Comparison of ENCODE assay signal across 31 mouse cellular contexts in genomic region chr6:119715234-119715633, GRCm38 (mm10).
DNase-seq lines count a peak whose midpoint lies in the region; ATAC-seq and TF ChIP-seq lines count a peak whose summit lies in the region.
"Had no signal": no experiment of that assay in that cellular context is flagged by ENCODE, and none has a peak within 500 bp of the region (broad histone marks: within the 10 kb centered on the region; RNA-seq: fewer than 3 reads in every experiment).

No protein-coding gene starts in this region.

- H3K36me3 ChIP-seq in ES-E14 (ENCODE audit: control insufficient read depth, insufficient read depth, low read length, poor library complexity, severe bottlenecking): 0 out of 2 replicates have a peak, but pooled peaks cover 2% of the 10 kb centered on the region
- no peaks in the 10 kb centered on the region for H3K36me3 ChIP-seq in thymus, adult 2 months (ENCODE audit: control insufficient read depth, insufficient read depth, low read length)

- WGBS in thymus, adult 2 months: 87% methylated on average over 2 of the region's 2 CpGs

- H3K9me3 ChIP-seq in ES-E14 (ENCODE audit: control insufficient read depth, insufficient read depth, low read depth, low read length): no peaks in the 10 kb centered on the region
- H3K9me3 ChIP-seq: embryonic facial prominence, embryonic 10.5 days; embryonic facial prominence, embryonic 13.5 days; forebrain, embryonic 13.5 days; hindbrain, embryonic 10.5 days; hindbrain, embryonic 13.5 days had no signal

- H3K4me3 ChIP-seq in ES-E14 (ENCODE audit: insufficient read depth in 1 of 2, low read depth in 1 of 2, low read length in 2 of 2, poor library complexity in 1 of 2, severe bottlenecking in 1 of 2): no peak overlapping the region
- H3K4me3 ChIP-seq in thymus, adult 2 months (ENCODE audit: control insufficient read depth, insufficient read depth, low read length): no peak overlapping the region
- H3K4me3 ChIP-seq: embryonic facial prominence, embryonic 10.5 days; embryonic facial prominence, embryonic 13.5 days; erythroblast, embryonic 14.5 days; forebrain, embryonic 13.5 days; heart, adult 2 months; hindbrain, embryonic 10.5 days; hindbrain, embryonic 13.5 days had no signal

- DNase-seq in 416B (ENCODE audit: low read depth) (peak; percentile 79), ES-E14 (ENCODE audit: low read depth, low spot score) (no peak), R1 (ENCODE audit: low read depth, low spot score) (peak; percentile 17)
- no peak for DNase-seq in heart, adult 8-10 months (ENCODE audit: low spot score)
- DNase-seq in cerebellum, adult 8-10 months: no peak
- no peak for DNase-seq in thymus, adult 2 months
- no peak for DNase-seq in heart, postnatal 25 days (ENCODE audit: low spot score)
- DNase-seq: adrenal gland, adult 8-10 months; adrenal gland, postnatal 36 days; B cell, adult 2 months; cerebellum, adult 18-20 months; cerebellum, adult 9-11 months; cerebellum, postnatal 25 days; embryo, embryonic 11 days; gastrocnemius, postnatal 25 days; heart, adult 2 months; heart, postnatal 36 days; kidney, adult 18-20 months; kidney, adult 9 months had no signal

- in situ Hi-C loops in ES-E14 (cut with MboI; ENCODE audit: low sequenced_read_pairs in 2 of 2, unreplicated experiment in 2 of 2): no loop called here

- H3K27ac ChIP-seq in ES-E14 (ENCODE audit: insufficient read depth, low read depth, low read length, poor library complexity, severe bottlenecking): no peak overlapping the region
- H3K27ac ChIP-seq in thymus, adult 2 months (ENCODE audit: control insufficient read depth, insufficient read depth, low read length): no peak overlapping the region
- H3K27ac ChIP-seq: embryonic facial prominence, embryonic 10.5 days; embryonic facial prominence, embryonic 13.5 days; forebrain, embryonic 13.5 days; heart, adult 2 months; hindbrain, embryonic 10.5 days; hindbrain, embryonic 13.5 days; hindbrain, postnatal 0 days had no signal

- 0 out of 2 replicates have a peak, but pooled peaks have one; percentile 40 for ATAC-seq in megakaryocyte, adult 5-6 weeks (ENCODE audit: poor library complexity, severe bottlenecking)
- ATAC-seq: activated CD4-positive, CD25-positive, alpha-beta regulatory T cell, adult 4 months; forebrain, embryonic 13.5 days; forebrain, embryonic 16.5 days; hindbrain, postnatal 0 days; inflammation-experienced regulatory T-cells, adult 6 months; intestine, embryonic 16.5 days had no signal

- no peak overlapping the region for H3K9ac ChIP-seq in ES-E14 (ENCODE audit: insufficient read depth, low read depth, low read length, poor library complexity, severe bottlenecking)
- H3K9ac ChIP-seq: embryonic facial prominence, embryonic 13.5 days; forebrain, embryonic 13.5 days; hindbrain, embryonic 13.5 days had no signal

- no peak for TF ChIP-seq POLR2A in thymus, adult 2 months (IDR thresholded peaks at IDR 0.05; ENCODE audit: control insufficient read depth, extremely low read depth, insufficient read depth, low read length, poor library complexity)

- intact Hi-C loops in heart, postnatal 25 days (cut with DNase I): no loop called here

- TF ChIP-seq CTCF in thymus, adult 2 months (IDR thresholded peaks at IDR 0.05; ENCODE audit: borderline replicate concordance, control insufficient read depth, extremely low read depth, insufficient read depth, low read length, poor library complexity): no peak

- H3K27me3 ChIP-seq in thymus, adult 2 months (ENCODE audit: control insufficient read depth, insufficient read depth, low read length): no peaks in the 10 kb centered on the region
- H3K27me3 ChIP-seq: embryonic facial prominence, embryonic 13.5 days; forebrain, embryonic 13.5 days; hindbrain, embryonic 13.5 days had no signal

- H3K4me1 ChIP-seq in ES-E14 (ENCODE audit: control insufficient read depth in 2 of 2, insufficient read depth in 2 of 2, low read length in 2 of 2, poor library complexity in 1 of 2): peaks cover 0 to 1% of the 10 kb centered on the region in 2 experiments; a peak in 1 of 4 replicates
- H3K4me1 ChIP-seq in thymus, adult 2 months (replicated peaks; ENCODE audit: control insufficient read depth, insufficient read depth, low read length): peaks cover 10% of the 10 kb centered on the region
- H3K4me1 ChIP-seq: embryonic facial prominence, embryonic 10.5 days; embryonic facial prominence, embryonic 13.5 days; forebrain, embryonic 13.5 days; hindbrain, embryonic 10.5 days; hindbrain, embryonic 13.5 days had no signal

TF ChIP-seq in ES-E14, 5 proteins besides CTCF, POLR2A, EP300 and RAD21:
- TF ChIP-seq ZC3H11A (IDR thresholded peaks at IDR 0.05; ENCODE audit: borderline replicate concordance, low read depth, low read length) (no peak), MAFK (IDR thresholded peaks at IDR 0.05; ENCODE audit: insufficient read depth, low read depth, low read length) (0 out of 2 replicates have a peak, but pooled peaks have one; percentile 32)

Comparison
In these comparisons a context has a peak if more than half of its experiments do, and no peak if none do; other contexts are left out.
1. DNase-seq: peak in 416B (single experiment) and R1 (single experiment); none in ES-E14 (single experiment), heart, adult 8-10 months (single experiment), cerebellum, adult 8-10 months (single experiment), thymus, adult 2 months (single experiment) and heart, postnatal 25 days (single experiment).